Mouse (Mus musculus): Measurements from ENCODE around the gene Gli2. TPM values are rescaled to one million over a fixed set of nuclear protein-coding genes. Genes with fewer than 3 reads are reported as not detected.
A peak's percentile ranks its signal among the peaks of the same experiment; 100 is the strongest.

The Gli2 gene
- polyA plus RNA-seq, 1 experiment from 2014 or later: 2.5 TPM

- Histone ChIP-seq H3K36me3 (no peaks in the 10 kb centered on the region), H3K9me3 (no peaks in the 10 kb centered on the region), H3K4me1 (replicated peaks) (no peaks in the 10 kb centered on the region), H3K9ac (no peak overlapping the region), H3K27ac (replicated peaks) (no peak overlapping the region), H3K4me3 (no peak overlapping the region), H3K4me2 (no peak overlapping the region), H3K27me3 (0 out of 2 replicates have a peak, but pooled peaks cover 5% of the 10 kb centered on the region)
- ATAC-seq (ENCODE audit: low FRiP score, low read depth): no peak
- 56% methylated on average over 7 of the region's 7 CpGs for WGBS
These were observed 22.1 kb upstream of the Gli2 start for GRCm38 (mm10) chr1:119075500-119075899.

GRCm38 (mm10) chr1:119074910-119075309, 21.5 kb upstream of the Gli2 start:
- H3K4me1 ChIP-seq (replicated peaks): no peaks in the 10 kb centered on the region
- H3K9ac ChIP-seq: no peak overlapping the region
- no peak for ATAC-seq (ENCODE audit: low FRiP score, low read depth)
- no peaks in the 10 kb centered on the region for H3K36me3 ChIP-seq
- 61% methylated on average over 6 of the region's 6 CpGs for WGBS
- no peak overlapping the region for H3K27ac ChIP-seq (replicated peaks)
- H3K4me2 ChIP-seq: no peak overlapping the region
- H3K4me3 ChIP-seq: no peak overlapping the region
- H3K9me3 ChIP-seq: no peaks in the 10 kb centered on the region
- 0 out of 2 replicates have a peak, but pooled peaks cover 5% of the 10 kb centered on the region for H3K27me3 ChIP-seq

GRCm38 (mm10) chr1:119073876-119074275, 20.5 kb upstream of the Gli2 start:
- H3K27ac ChIP-seq (replicated peaks): no peak overlapping the region
- H3K4me2 ChIP-seq: no peak overlapping the region
- H3K4me1 ChIP-seq (replicated peaks): no peaks in the 10 kb centered on the region
- 89% methylated on average over 7 of the region's 7 CpGs for WGBS
- ATAC-seq (ENCODE audit: low FRiP score, low read depth): no peak
- no peaks in the 10 kb centered on the region for H3K9me3 ChIP-seq
- no peak overlapping the region for H3K4me3 ChIP-seq
- 0 out of 2 replicates have a peak, but pooled peaks cover 5% of the 10 kb centered on the region for H3K27me3 ChIP-seq
- H3K9ac ChIP-seq: no peak overlapping the region
- H3K36me3 ChIP-seq: no peaks in the 10 kb centered on the region

- WGBS: 82% methylated on average over 20 of the region's 20 CpGs
- Histone ChIP-seq H3K9me3 (no peaks in the 10 kb centered on the region), H3K27me3 (no peaks in the 10 kb centered on the region), H3K36me3 (no peaks in the 10 kb centered on the region), H3K27ac (replicated peaks) (no peak overlapping the region), H3K4me1 (replicated peaks) (no peaks in the 10 kb centered on the region), H3K9ac (no peak overlapping the region), H3K4me3 (no peak overlapping the region), H3K4me2 (no peak overlapping the region)
- ATAC-seq (ENCODE audit: low FRiP score, low read depth): no peak
These were observed 11.7 kb upstream of the Gli2 start for GRCm38 (mm10) chr1:119064892-119065671.

GRCm38 (mm10) chr1:119056491-119056890, 3.1 kb upstream of the Gli2 start:
- WGBS: 58% methylated on average over 8 of the region's 8 CpGs
- no peak for ATAC-seq (ENCODE audit: low FRiP score, low read depth)
- Histone ChIP-seq H3K27ac (replicated peaks) (no peak overlapping the region), H3K9me3 (no peaks in the 10 kb centered on the region), H3K27me3 (peaks cover 19% of the 10 kb centered on the region), H3K4me3 (no peak overlapping the region), H3K9ac (no peak overlapping the region), H3K36me3 (no peaks in the 10 kb centered on the region), H3K4me1 (replicated peaks) (peaks cover 31% of the 10 kb centered on the region), H3K4me2 (no peak overlapping the region)

GRCm38 (mm10) chr1:119055801-119056200, 2.4 kb upstream of the Gli2 start:
- WGBS: 86% methylated on average over 4 of the region's 4 CpGs

GRCm38 (mm10) chr1:119054468-119054867, 1.0 kb upstream of the Gli2 start:
- peak overlapping the region; percentile 91 for H3K4me2 ChIP-seq
- no peaks in the 10 kb centered on the region for H3K36me3 ChIP-seq
- ATAC-seq (ENCODE audit: low FRiP score, low read depth): no peak
- no peak overlapping the region for H3K9ac ChIP-seq
- no peaks in the 10 kb centered on the region for H3K9me3 ChIP-seq
- H3K4me3 ChIP-seq: peak overlapping the region; percentile 49
- H3K4me1 ChIP-seq (replicated peaks): peaks cover 50% of the 10 kb centered on the region
- H3K27ac ChIP-seq (replicated peaks): no peak overlapping the region
- 23% methylated on average over 6 of the region's 6 CpGs for WGBS
- peaks cover 36% of the 10 kb centered on the region for H3K27me3 ChIP-seq

More at GRCm38 (mm10) chr1:119055801-119056200, 2.4 kb upstream of the Gli2 start:
- Histone ChIP-seq H3K9ac (no peak overlapping the region), H3K9me3 (no peaks in the 10 kb centered on the region), H3K4me3 (no peak overlapping the region), H3K27ac (replicated peaks) (no peak overlapping the region), H3K4me2 (no peak overlapping the region), H3K27me3 (peaks cover 24% of the 10 kb centered on the region), H3K4me1 (replicated peaks) (peaks cover 38% of the 10 kb centered on the region), H3K36me3 (no peaks in the 10 kb centered on the region)
- no peak for ATAC-seq (ENCODE audit: low FRiP score, low read depth)

- Histone ChIP-seq H3K9ac (peak overlapping the region; percentile 35), H3K9me3 (no peaks in the 10 kb centered on the region), H3K4me2 (peak overlapping the region; percentile 91), H3K4me1 (replicated peaks) (peaks cover 52% of the 10 kb centered on the region), H3K36me3 (no peaks in the 10 kb centered on the region), H3K27ac (replicated peaks) (peak overlapping the region; percentile 77), H3K4me3 (peak overlapping the region; percentile 49), H3K27me3 (peaks cover 36% of the 10 kb centered on the region)
- 0% methylated on average over 25 of the region's 25 CpGs for WGBS
- peak; percentile 70; the same call in 1 of the 2 replicates for ATAC-seq (ENCODE audit: low FRiP score, low read depth)
These were observed 494 bp upstream of the Gli2 start for GRCm38 (mm10) chr1:119053872-119054354.

GRCm38 (mm10) chr1:119052631-119053177, 715 bp downstream of the Gli2 start:
- no peaks in the 10 kb centered on the region for H3K9me3 ChIP-seq
- H3K27me3 ChIP-seq: peaks cover 36% of the 10 kb centered on the region
- peaks cover 61% of the 10 kb centered on the region for H3K4me1 ChIP-seq (replicated peaks)
- H3K9ac ChIP-seq: peak overlapping the region; percentile 37
- WGBS: 1% methylated on average over 31 of the region's 33 CpGs
- peak overlapping the region; percentile 49 for H3K4me3 ChIP-seq
- H3K36me3 ChIP-seq: no peaks in the 10 kb centered on the region
- ATAC-seq (ENCODE audit: low FRiP score, low read depth): no peak
- H3K4me2 ChIP-seq: peak overlapping the region; percentile 91
- H3K27ac ChIP-seq (replicated peaks): peak overlapping the region; percentile 77

- peak overlapping the region; percentile 30 for H3K9ac ChIP-seq
- ATAC-seq (ENCODE audit: low FRiP score, low read depth): no peak
- peak overlapping the region; percentile 91 for H3K4me2 ChIP-seq
- H3K9me3 ChIP-seq: no peaks in the 10 kb centered on the region
- H3K4me3 ChIP-seq: peak overlapping the region; percentile 49
- peaks cover 36% of the 10 kb centered on the region for H3K27me3 ChIP-seq
- 1% methylated on average over 21 of the region's 21 CpGs for WGBS
- H3K4me1 ChIP-seq (replicated peaks): peaks cover 64% of the 10 kb centered on the region
- no peaks in the 10 kb centered on the region for H3K36me3 ChIP-seq
- H3K27ac ChIP-seq (replicated peaks): peak overlapping the region; percentile 77
These were observed 1.4 kb downstream of the Gli2 start for GRCm38 (mm10) chr1:119051938-119052551.

- peaks cover 64% of the 10 kb centered on the region for H3K4me1 ChIP-seq (replicated peaks)
- H3K27ac ChIP-seq (replicated peaks): no peak overlapping the region
- peak overlapping the region; percentile 91 for H3K4me2 ChIP-seq
These were observed 2.1 kb downstream of the Gli2 start for GRCm38 (mm10) chr1:119051192-119051937.

More at GRCm38 (mm10) chr1:119051192-119051937, 2.1 kb downstream of the Gli2 start:
- WGBS: 5% methylated on average over 21 of the region's 21 CpGs
- H3K9me3 ChIP-seq: no peaks in the 10 kb centered on the region
- H3K9ac ChIP-seq: no peak overlapping the region
- H3K36me3 ChIP-seq: no peaks in the 10 kb centered on the region
- peaks cover 36% of the 10 kb centered on the region for H3K27me3 ChIP-seq
- peak overlapping the region; percentile 49 for H3K4me3 ChIP-seq
- no peak for ATAC-seq (ENCODE audit: low FRiP score, low read depth)
